Mouse (Mus musculus): Measurements from ENCODE around the gene Gm9945. TPM values are rescaled to one million over a fixed set of nuclear protein-coding genes. Genes with fewer than 3 reads are reported as not detected.

Gm9945 gene
- polyA plus RNA-seq, 1 experiment = not detected

DNA sequence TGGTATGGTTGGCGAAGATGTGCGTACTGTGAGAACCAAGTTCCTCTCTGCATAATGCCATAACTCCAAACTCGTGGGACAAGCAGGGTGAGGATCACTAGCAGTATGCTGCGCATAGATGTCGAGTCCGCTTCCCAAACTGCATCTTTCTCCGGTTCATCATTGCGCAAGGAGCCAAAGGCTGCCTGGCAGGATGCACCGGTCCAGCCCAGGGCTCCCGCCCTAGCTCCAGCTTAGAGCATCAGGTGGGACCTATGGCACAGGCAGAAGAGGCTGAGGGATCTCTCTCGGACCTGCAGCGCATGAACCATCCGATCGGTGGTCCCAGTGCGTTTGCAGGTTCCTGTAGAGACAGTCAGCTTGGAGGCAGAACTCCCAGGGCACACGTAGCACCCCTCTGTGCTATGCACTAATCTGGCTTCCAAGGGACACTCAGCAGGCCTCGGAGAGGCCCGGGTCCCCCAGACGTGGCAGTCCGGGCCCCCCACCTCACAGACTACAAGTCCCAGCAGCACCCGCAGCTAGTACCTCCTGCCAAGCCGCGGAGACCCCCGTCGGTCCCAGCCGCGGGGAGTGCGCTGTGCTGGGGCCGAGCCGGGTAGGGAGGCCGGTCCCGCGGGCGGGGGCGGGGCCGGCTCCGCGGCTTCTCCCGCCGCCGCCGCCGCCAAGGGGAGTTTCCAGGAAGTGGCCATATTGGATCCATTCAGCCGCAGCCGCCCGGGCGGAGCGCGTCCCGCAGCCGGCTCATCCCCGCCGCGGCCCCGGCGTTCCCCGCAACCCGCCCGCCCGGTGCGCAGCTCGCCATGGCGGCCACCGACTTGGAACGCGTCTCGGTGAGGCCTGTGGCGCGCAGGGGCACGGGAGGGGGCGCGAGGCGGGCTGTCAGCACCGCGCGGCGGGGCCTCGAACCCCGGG, 39.5 kb downstream of the Gm9945 start, which contains the start of gene Sept8:
Gene Sept8, plus strand, starts transcription at position 51 of the 915 bp plus-strand sequence.
- WGBS = 7% methylated on average over 72 of the region's 79 CpGs
- peak; percentile 16 for DNase-seq (ENCODE audit: low read depth, low spot score)

GRCm38 (mm10) chr11:53520122-53520978, 40.4 kb downstream of the Gm9945 start:
- peak; percentile 32 for DNase-seq (ENCODE audit: low read depth, low spot score)
- 3% methylated on average over 24 of the region's 24 CpGs for whole genome bisulfite sequencing

DNA sequence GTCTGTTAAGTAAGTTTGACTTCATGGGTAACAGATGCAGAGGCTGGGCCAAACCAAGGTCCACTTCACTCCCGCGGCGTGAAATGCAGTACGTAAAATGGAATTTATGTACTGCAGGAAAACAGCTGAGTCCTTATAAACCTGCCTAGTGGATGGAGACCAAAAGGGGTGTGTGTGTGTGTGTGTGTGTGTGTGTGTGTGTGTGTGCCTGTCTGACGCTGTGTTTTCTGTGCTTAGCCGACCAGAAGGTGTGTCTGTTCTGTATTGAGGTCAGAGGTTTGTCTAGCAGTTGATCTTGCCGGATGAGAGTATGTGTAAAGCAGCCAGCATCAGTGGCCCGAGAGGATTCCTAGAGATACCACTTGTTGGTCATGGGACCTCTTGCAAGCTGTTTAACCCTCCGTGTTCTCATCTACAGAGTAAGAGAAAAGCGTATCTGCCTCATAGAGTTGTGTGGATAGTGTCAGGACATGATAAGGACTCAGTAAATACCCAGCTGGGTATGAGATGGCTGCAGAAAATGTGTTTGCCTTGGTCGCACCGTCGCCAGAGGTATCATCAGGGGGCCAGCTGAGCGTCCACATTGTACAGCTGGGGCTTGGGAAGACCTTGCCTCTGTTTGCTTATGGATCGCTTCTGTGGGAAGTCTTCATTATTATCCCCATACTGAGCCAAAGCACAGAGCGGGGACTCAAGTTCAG, 41.3 kb downstream of the Gm9945 start:
- DNase-seq (ENCODE audit: low read depth, low spot score) = peak; percentile 16
- 29% methylated on average over 16 of the region's 16 CpGs for WGBS

DNA sequence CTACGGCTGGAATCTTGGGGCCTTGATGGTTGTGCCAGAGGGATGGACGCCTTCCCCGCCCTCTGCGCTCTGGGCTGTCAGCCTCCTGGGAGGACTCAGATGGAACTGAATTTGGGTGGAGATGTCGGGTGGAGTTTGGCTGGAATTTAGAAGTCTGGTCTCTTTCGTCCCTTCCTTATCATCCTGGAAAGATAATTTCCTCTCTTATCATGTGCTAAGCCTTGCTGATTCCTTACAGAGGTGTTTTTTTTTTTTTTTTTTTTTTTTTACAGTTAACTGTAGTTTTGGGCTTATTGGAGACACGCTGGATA, 41.8 kb downstream of the Gm9945 start:
- DNase-seq (ENCODE audit: low read depth, low spot score) = no peak
- 73% methylated on average over 7 of the region's 7 CpGs for WGBS

DNA sequence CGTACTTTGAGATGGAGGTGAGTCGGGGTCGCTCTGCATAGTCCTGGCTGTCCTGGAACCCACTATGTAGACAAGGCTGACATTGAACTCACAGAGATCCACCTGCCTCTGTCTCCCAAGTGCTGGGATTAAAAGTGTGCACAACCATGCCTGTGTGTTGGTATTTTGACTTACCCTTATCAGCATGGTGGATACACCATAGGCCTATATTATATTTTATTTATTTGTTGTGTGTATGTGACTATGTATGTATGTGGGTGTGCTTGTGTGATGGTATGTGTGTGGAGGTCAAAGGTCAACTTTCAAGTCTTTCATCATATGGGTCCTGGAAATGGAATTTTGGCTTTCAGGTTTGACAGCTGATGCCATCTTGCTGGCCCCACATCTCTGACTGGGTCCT, 42.4 kb downstream of the Gm9945 start:
- WGBS = 95% methylated on average over 3 of the region's 3 CpGs
- DNase-seq (ENCODE audit: low read depth, low spot score) = no peak

DNA sequence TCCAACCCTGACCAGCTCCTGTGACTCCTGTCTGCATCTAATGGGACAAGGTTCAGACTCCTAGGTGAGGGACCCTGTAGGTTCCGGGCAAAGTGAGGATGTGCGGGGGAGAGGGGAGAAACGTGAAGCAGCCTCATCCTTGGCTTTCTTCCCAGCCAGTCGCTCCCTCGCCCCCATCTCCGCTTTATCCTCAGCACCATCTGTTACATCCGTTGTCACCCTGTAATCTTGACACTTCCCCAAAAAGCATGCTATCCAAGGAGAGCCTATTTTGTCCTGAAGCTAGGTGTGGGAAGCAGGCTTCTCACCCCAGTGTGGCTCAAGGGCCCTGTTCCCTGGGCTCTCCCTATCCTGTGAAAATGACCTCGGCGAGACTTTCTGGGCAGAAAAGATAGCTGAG, 43.0 kb downstream of the Gm9945 start:
- WGBS = 77% methylated on average over 9 of the region's 9 CpGs

GRCm38 (mm10) chr11:53523545-53524405, 43.8 kb downstream of the Gm9945 start:
- 80% methylated on average over 14 of the region's 14 CpGs for WGBS
- DNase-seq (ENCODE audit: low read depth, low spot score) = no peak

More for the DNA sequence above, 43.0 kb downstream of the Gm9945 start:
- DNase-seq (ENCODE audit: low read depth, low spot score) = no peak

GRCm38 (mm10) chr11:53524905-53525304, 44.9 kb downstream of the Gm9945 start:
- no peak for DNase-seq (ENCODE audit: low read depth, low spot score)
- 70% methylated on average over 6 of the region's 6 CpGs for WGBS

GRCm38 (mm10) chr11:53525461-53525860, 45.5 kb downstream of the Gm9945 start:
- 69% methylated on average over 4 of the region's 4 CpGs for WGBS

GRCm38 (mm10) chr11:53528397-53529252, 48.7 kb downstream of the Gm9945 start:
- DNase-seq (ENCODE audit: low read depth, low spot score) = no peak
- 77% methylated on average over 9 of the region's 9 CpGs for WGBS

More at GRCm38 (mm10) chr11:53525461-53525860, 45.5 kb downstream of the Gm9945 start:
- no peak for DNase-seq (ENCODE audit: low read depth, low spot score)

GRCm38 (mm10) chr11:53529253-53529557, 49.2 kb downstream of the Gm9945 start:
- 63% methylated on average over 6 of the region's 6 CpGs for WGBS
- DNase-seq (ENCODE audit: low read depth, low spot score) = no peak

DNA sequence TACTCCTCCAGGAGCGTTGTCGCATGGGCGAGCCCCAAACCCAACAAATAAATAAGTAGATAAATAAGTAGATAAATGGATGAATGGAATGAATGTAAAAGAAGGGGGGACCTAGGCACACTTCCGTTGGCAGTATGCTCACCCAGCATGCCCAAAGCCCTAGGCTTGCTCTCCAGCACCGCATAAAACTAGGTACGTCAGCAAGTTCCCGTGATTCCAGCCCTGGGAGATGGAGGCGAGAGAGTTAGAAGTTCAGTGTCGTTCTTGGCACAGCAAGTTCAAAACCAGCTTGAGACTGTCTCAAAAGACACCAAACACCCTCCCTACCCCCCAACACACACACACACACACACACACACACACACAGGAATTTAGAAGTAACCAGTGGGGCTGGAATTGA, 50.0 kb downstream of the Gm9945 start:
- no peak for DNase-seq (ENCODE audit: low read depth, low spot score)

More for the DNA sequence above, 50.0 kb downstream of the Gm9945 start:
- 92% methylated on average over 9 of the region's 9 CpGs for WGBS

Other genes with a start within 250 kb of the Gm9945 start
- 16.4 and 23.4 TPM in 2 replicates for gene Hspa4, start 179.7 kb upstream of the Gm9945 start, polyA plus RNA-seq (2012; rRNA removed)
- gene Zcchc10, start 155.5 kb upstream of the Gm9945 start, polyA plus RNA-seq (2012; rRNA removed) = 3.2 and 3.3 TPM in 2 replicates
- gene Aff4, start 129.3 kb upstream of the Gm9945 start, polyA plus RNA-seq (2012; rRNA removed) = 6.9 and 13.6 TPM in 2 replicates
- 5.3 and 43.3 TPM in 2 replicates for gene Leap2, start 57.0 kb upstream of the Gm9945 start, polyA plus RNA-seq (2012; rRNA removed)
- 700 and 833 TPM in 2 replicates for gene Uqcrq, start 49.3 kb upstream of the Gm9945 start, polyA plus RNA-seq (2012; rRNA removed)
- 0.92 and 1.1 TPM in 2 replicates for gene Gdf9, start 49.1 kb upstream of the Gm9945 start, polyA plus RNA-seq (2012; rRNA removed)
- gene Gm10447, start 23.1 kb upstream of the Gm9945 start, polyA plus RNA-seq (2012; rRNA removed) = 0.05 and 0.09 TPM in 2 replicates
- gene Shroom1, start 23.0 kb upstream of the Gm9945 start, polyA plus RNA-seq (2012; rRNA removed) = 2.3 and 3.5 TPM in 2 replicates
- gene Gm9837, start 9.7 kb upstream of the Gm9945 start, polyA plus RNA-seq (2012; rRNA removed) = not detected in 2 replicates
- 7.5 and 21.0 TPM in 2 replicates for gene Sowaha, start 108 bp downstream of the Gm9945 start, polyA plus RNA-seq (2012; rRNA removed)
- gene Sept8, start 39.1 kb downstream of the Gm9945 start, polyA plus RNA-seq (2012; rRNA removed) = 15.1 and 16.0 TPM in 2 replicates
- gene Kif3a, start 87.2 kb downstream of the Gm9945 start, polyA plus RNA-seq (2012; rRNA removed) = 1.8 and 2.3 TPM in 2 replicates
- gene Il4, start 138.5 kb downstream of the Gm9945 start, polyA plus RNA-seq (2012; rRNA removed) = not detected in 2 replicates
- gene Il13, start 154.5 kb downstream of the Gm9945 start, polyA plus RNA-seq (2012; rRNA removed) = 0.09 TPM in 1 of 2 replicates, not detected in the other
- gene Rad50, start 227.2 kb downstream of the Gm9945 start, polyA plus RNA-seq (2012; rRNA removed) = 5.0 TPM in 2 replicates
- 0.10 TPM in 1 of 2 replicates, not detected in the other for gene Il5, start 240.6 kb downstream of the Gm9945 start, polyA plus RNA-seq (2012; rRNA removed)